9 mouse cellular contexts compared by ENCODE assay signal in the genomic region with DNA sequence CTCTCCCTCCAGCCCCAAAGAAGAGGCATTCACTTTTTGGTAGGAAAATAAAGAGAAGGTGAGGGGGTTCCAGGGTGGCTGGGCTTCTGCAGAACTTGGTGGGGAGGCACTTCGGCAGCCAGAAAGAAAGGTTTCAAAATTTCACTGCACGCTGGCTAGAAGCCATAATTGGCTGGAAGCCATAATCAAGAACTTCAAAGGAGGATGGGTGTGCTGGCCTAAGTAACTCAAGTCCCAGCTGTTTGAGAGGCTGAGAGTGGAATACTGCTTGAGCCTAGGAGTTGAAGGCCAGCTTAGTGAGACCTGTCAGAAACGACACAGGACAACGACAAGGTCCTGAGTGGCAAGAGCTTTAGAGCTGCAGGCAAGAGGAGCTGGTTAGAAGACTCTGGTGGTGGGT.
DNase-seq lines count a peak whose midpoint lies in the region; ATAC-seq lines count a peak whose summit lies in the region.
"Had no signal": no experiment of that assay in that cellular context is flagged by ENCODE, and none has a peak within 500 bp of the region (broad histone marks: within the 10 kb centered on the region; RNA-seq: fewer than 3 reads in every experiment).

No protein-coding gene starts in this region.

- H3K9me3 ChIP-seq in neural tube, embryonic 13.5 days = no peaks in the 10 kb centered on the region
- no peaks in the 10 kb centered on the region for H3K9me3 ChIP-seq in neural tube, embryonic 15.5 days (replicated peaks)
- no peaks in the 10 kb centered on the region for H3K9me3 ChIP-seq in kidney, embryonic 14.5 days (ENCODE audit: control insufficient read depth, low read length)
- H3K9me3 ChIP-seq in intestine, embryonic 16.5 days (ENCODE audit: control insufficient read depth, low read length) = no peaks in the 10 kb centered on the region

- H3K4me2 ChIP-seq in neural tube, embryonic 13.5 days = no peak overlapping the region
- no peak overlapping the region for H3K4me2 ChIP-seq in neural tube, embryonic 15.5 days
- no peak overlapping the region for H3K4me2 ChIP-seq in kidney, embryonic 14.5 days (replicated peaks; ENCODE audit: low read depth, low read length)
- H3K4me2 ChIP-seq in intestine, embryonic 16.5 days (ENCODE audit: low read depth, low read length) = no peak overlapping the region

- H3K36me3 ChIP-seq in neural tube, embryonic 13.5 days = no peaks in the 10 kb centered on the region
- no peaks in the 10 kb centered on the region for H3K36me3 ChIP-seq in neural tube, embryonic 15.5 days
- no peaks in the 10 kb centered on the region for H3K36me3 ChIP-seq in kidney, embryonic 14.5 days (ENCODE audit: control insufficient read depth, insufficient read depth, low read length)
- no peaks in the 10 kb centered on the region for H3K36me3 ChIP-seq in intestine, embryonic 16.5 days (ENCODE audit: control insufficient read depth, insufficient read depth, low read length)

- no peak overlapping the region for H3K9ac ChIP-seq in neural tube, embryonic 13.5 days
- no peak overlapping the region for H3K9ac ChIP-seq in neural tube, embryonic 15.5 days (replicated peaks)
- H3K9ac ChIP-seq in kidney, embryonic 14.5 days (ENCODE audit: low read depth, low read length) = no peak overlapping the region
- H3K9ac ChIP-seq in intestine, embryonic 16.5 days (ENCODE audit: low read depth, low read length) = no peak overlapping the region

- no peak overlapping the region for H3K4me3 ChIP-seq in neural tube, embryonic 13.5 days
- no peak overlapping the region for H3K4me3 ChIP-seq in neural tube, embryonic 15.5 days (replicated peaks)
- no peak overlapping the region for H3K4me3 ChIP-seq in kidney, embryonic 14.5 days (ENCODE audit: low read length)
- no peak overlapping the region for H3K4me3 ChIP-seq in intestine, embryonic 16.5 days (ENCODE audit: low read length)

- peak; percentile 42 to 85 for DNase-seq in adrenal gland, adult (ENCODE audit: inconsistent age in 2 of 2, low spot score in 1 of 2)
- no peak for DNase-seq in adrenal gland, adult 18-20 months (ENCODE audit: low spot score in 2 of 2)
- DNase-seq in lung, postnatal 14 days = peak; percentile 59
- no peak for DNase-seq in natural killer cell, adult 2 months (ENCODE audit: low spot score in 2 of 2)
- DNase-seq: cerebellum, adult 8-10 months had no signal

- 0 out of 2 replicates have a peak overlapping the region, but pooled peaks have one; percentile 33 for H3K27ac ChIP-seq in neural tube, embryonic 13.5 days (replicated peaks)
- no peak overlapping the region for H3K27ac ChIP-seq in neural tube, embryonic 15.5 days (replicated peaks)
- H3K27ac ChIP-seq in kidney, embryonic 14.5 days (ENCODE audit: low read depth, low read length) = peak overlapping the region; percentile 71; the same call in 1 of the 2 replicates
- no peak overlapping the region for H3K27ac ChIP-seq in intestine, embryonic 16.5 days (ENCODE audit: low read length)

- ATAC-seq in neural tube, embryonic 13.5 days (ENCODE audit: low read depth) = no peak
- ATAC-seq in neural tube, embryonic 15.5 days (ENCODE audit: low FRiP score) = no peak
- ATAC-seq in kidney, embryonic 14.5 days (ENCODE audit: low FRiP score, low TSS enrichment) = 0 out of 2 replicates have a peak, but pooled peaks have one; percentile 24
- no peak for ATAC-seq in intestine, embryonic 16.5 days

- H3K27me3 ChIP-seq in neural tube, embryonic 13.5 days = peaks cover 9% of the 10 kb centered on the region; the same call in 1 of the 2 replicates
- peaks cover 6% of the 10 kb centered on the region; the same call in 1 of the 2 replicates for H3K27me3 ChIP-seq in neural tube, embryonic 15.5 days (replicated peaks)
- H3K27me3 ChIP-seq in kidney, embryonic 14.5 days (ENCODE audit: control insufficient read depth, insufficient read depth, low read length) = no peaks in the 10 kb centered on the region
- H3K27me3 ChIP-seq in intestine, embryonic 16.5 days (replicated peaks; ENCODE audit: control insufficient read depth, insufficient read depth, low read length) = no peaks in the 10 kb centered on the region

- WGBS in neural tube, embryonic 13.5 days = 58% methylated on average over 4 of the region's 4 CpGs
- 54% methylated on average over 4 of the region's 4 CpGs for WGBS in neural tube, embryonic 15.5 days
- 26% methylated on average over 4 of the region's 4 CpGs for WGBS in kidney, embryonic 14.5 days
- 44% methylated on average over 4 of the region's 4 CpGs for WGBS in intestine, embryonic 16.5 days

- H3K4me1 ChIP-seq in neural tube, embryonic 13.5 days (replicated peaks) = peaks cover 57% of the 10 kb centered on the region
- peaks cover 31% of the 10 kb centered on the region for H3K4me1 ChIP-seq in neural tube, embryonic 15.5 days
- peaks cover 18% of the 10 kb centered on the region for H3K4me1 ChIP-seq in kidney, embryonic 14.5 days (ENCODE audit: control insufficient read depth, insufficient read depth, low read length)
- peaks cover 3% of the 10 kb centered on the region for H3K4me1 ChIP-seq in intestine, embryonic 16.5 days (ENCODE audit: control insufficient read depth, insufficient read depth, low read length)

Comparison
In these comparisons a context has a peak if more than half of its experiments do, and no peak if none do; other contexts are left out.
1. DNase-seq: peak in adrenal gland, adult (2 of 2) and lung, postnatal 14 days (single experiment); none in adrenal gland, adult 18-20 months (0 of 2) and natural killer cell, adult 2 months (0 of 2).
2. H3K27ac ChIP-seq: peak in neural tube, embryonic 13.5 days (single experiment) and kidney, embryonic 14.5 days (single experiment); none in neural tube, embryonic 15.5 days (single experiment) and intestine, embryonic 16.5 days (single experiment).